Mouse (Mus musculus): ENCODE results near the gene Per2. TPM values are rescaled to one million over a fixed set of nuclear protein-coding genes. Genes with fewer than 3 reads are reported as not detected.

The Per2 gene
- total and polyA plus RNA-seq, 3 experiments: 2.7 to 5.8 (median 4.7) TPM

DNA sequence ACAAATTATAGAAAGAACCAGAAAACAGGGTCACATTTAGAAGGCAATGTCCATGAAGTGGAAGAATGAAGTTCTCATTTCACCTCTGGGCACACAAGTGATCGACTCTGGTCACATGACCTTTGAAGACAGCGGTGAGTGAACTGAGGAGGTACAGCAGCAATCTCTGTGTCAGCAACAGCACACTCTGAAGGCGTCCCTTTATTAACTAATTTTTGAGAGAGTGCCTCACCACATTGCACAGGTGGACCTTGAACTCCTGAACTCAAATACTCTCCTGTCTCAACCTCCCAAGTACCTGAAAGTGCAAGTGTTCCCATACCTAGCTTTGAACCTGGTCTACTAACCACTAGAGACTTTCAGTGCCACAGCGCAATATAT is 78.0 kb downstream of the Per2 start:
- H3K36me3 ChIP-seq (replicated peaks in 1 of 2; ENCODE audit: control insufficient read depth in 1 of 2, insufficient read depth in 1 of 2, low read length in 1 of 2): peaks cover 85 to 95% of the 10 kb centered on the region in 2 experiments
- in situ Hi-C loops (cut with MboI; ENCODE audit: low pct_ligation_motif_present, low pct_unique_long_range_greater_than_20kb, low sequenced_read_pairs): no loop called here

DNA sequence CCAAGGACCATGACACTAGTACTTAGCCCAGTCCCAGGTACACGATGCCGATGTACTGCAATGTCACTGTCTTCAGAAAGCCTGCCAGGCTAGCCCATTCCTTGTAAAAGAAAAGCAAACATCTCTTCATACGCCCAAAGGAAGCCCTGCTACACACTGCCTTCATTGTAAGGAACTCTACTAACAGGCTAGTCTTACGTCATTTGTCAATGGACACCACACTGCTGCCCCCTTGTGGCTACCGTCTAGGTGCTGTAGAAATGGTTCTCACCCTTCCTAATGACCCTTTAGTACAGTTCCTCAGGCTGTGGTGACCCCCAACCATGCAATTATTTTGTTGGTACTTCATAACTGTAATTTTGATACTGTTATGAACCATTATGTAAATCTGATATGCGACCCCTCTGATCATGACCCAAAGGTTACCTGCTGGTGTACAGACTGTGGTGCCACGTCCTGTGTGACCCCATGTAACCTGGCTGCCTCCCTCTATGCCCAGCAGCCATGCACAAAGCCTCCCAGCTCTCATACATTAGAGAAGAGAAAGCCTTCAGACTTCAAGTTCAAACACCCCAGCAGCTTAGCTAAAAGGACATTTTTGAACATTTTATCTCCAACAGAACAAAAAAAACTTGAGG is 78.6 kb downstream of the Per2 start:
- dilution Hi-C loops (cut with MboI; ENCODE audit: extremely low pct_ligation_motif_present, extremely low pct_unique_long_range_greater_than_20kb, low sequenced_read_pairs): no loop called here
- no peaks in the 10 kb centered on the region for H3K27me3 ChIP-seq (replicated peaks)
- peak; percentile 50 for TF ChIP-seq RAD21 (IDR thresholded peaks at IDR 0.05; ENCODE audit: low read depth, low read length)
- TF ChIP-seq TCF12 (IDR thresholded peaks at IDR 0.05; ENCODE audit: low read depth, low read length): no peak
- TF ChIP-seq E2F4 (IDR thresholded peaks at IDR 0.05; ENCODE audit: insufficient replicate concordance, low read depth, low read length): no peak
- peak; percentile 15; the same call in 1 of the 2 replicates for TF ChIP-seq JUN (IDR thresholded peaks at IDR 0.05; ENCODE audit: insufficient read depth, low read depth, low read length)
- TF ChIP-seq SMC3 (IDR thresholded peaks at IDR 0.05; ENCODE audit: low read depth, low read length): peak; percentile 58
- peak; percentile 78 to 90 for TF ChIP-seq CTCF (conservative IDR thresholded peaks at IDR 0.05 in 1 of 2, IDR thresholded peaks at IDR 0.05 in 1 of 2; ENCODE audit: low read depth in 2 of 2, low read length in 2 of 2)

More for the DNA sequence above, 78.0 kb downstream of the Per2 start:
- TF ChIP-seq PAX5 (IDR thresholded peaks at IDR 0.05; ENCODE audit: low read length) (no peak), ZMIZ1 (IDR thresholded peaks at IDR 0.05; ENCODE audit: low read depth, low read length) (no peak), GABPA (IDR thresholded peaks at IDR 0.05; ENCODE audit: insufficient replicate concordance, low read depth, low read length) (no peak), POLR2A (IDR thresholded peaks at IDR 0.05; ENCODE audit: low read depth, low read length) (no peak), MAFK (IDR thresholded peaks at IDR 0.05; ENCODE audit: insufficient replicate concordance, low read length) (no peak), JUND (conservative IDR thresholded peaks at IDR 0.05; ENCODE audit: low read depth, low read length) (no peak), CTCF (conservative IDR thresholded peaks at IDR 0.05 in 1 of 2, IDR thresholded peaks at IDR 0.05 in 1 of 2; ENCODE audit: low read depth in 2 of 2, low read length in 2 of 2) (no peak), UBTF (IDR thresholded peaks at IDR 0.05; ENCODE audit: low read depth, low read length) (no peak), RAD21 (IDR thresholded peaks at IDR 0.05; ENCODE audit: low read depth, low read length) (no peak), ETS1 (conservative IDR thresholded peaks at IDR 0.05; ENCODE audit: low read depth, low read length) (no peak)
- H3K4me2 ChIP-seq (ENCODE audit: insufficient read depth, low read depth, poor library complexity, severe bottlenecking): no peak overlapping the region
- H3K9me3 ChIP-seq (replicated peaks; ENCODE audit: low read length): no peaks in the 10 kb centered on the region
- H3K4me3 ChIP-seq (replicated peaks in 1 of 3; ENCODE audit: low read depth in 2 of 3, low read length in 2 of 3, poor library complexity in 1 of 3): no peak overlapping the region
- peaks cover 3% of the 10 kb centered on the region; the same call in 1 of the 2 replicates for H3K79me2 ChIP-seq (replicated peaks; ENCODE audit: control insufficient read depth, extremely low read depth, insufficient read depth, poor library complexity, severe bottlenecking)
- DNase-seq (ENCODE audit: extremely low read depth): no peak
- no peak overlapping the region for H3K9ac ChIP-seq (ENCODE audit: insufficient read depth, low read depth)
- dilution Hi-C loops (cut with MboI; ENCODE audit: extremely low pct_ligation_motif_present, extremely low pct_unique_long_range_greater_than_20kb, low sequenced_read_pairs): no loop called here
- no peak overlapping the region for H3K27ac ChIP-seq (ENCODE audit: insufficient read depth, low read depth)
- H3K27me3 ChIP-seq (replicated peaks): no peaks in the 10 kb centered on the region
- peaks cover 0 to 5% of the 10 kb centered on the region in 2 experiments; a peak in 2 of 4 replicates for H3K4me1 ChIP-seq (ENCODE audit: control insufficient read depth in 1 of 2, insufficient read depth in 2 of 2)

More for the DNA sequence above, 78.6 kb downstream of the Per2 start:
- H3K27ac ChIP-seq (ENCODE audit: insufficient read depth, low read depth): no peak overlapping the region
- no peak overlapping the region for H3K4me3 ChIP-seq (replicated peaks in 1 of 3; ENCODE audit: low read depth in 2 of 3, low read length in 2 of 3, poor library complexity in 1 of 3)
- in situ Hi-C loops (cut with MboI; ENCODE audit: low pct_ligation_motif_present, low pct_unique_long_range_greater_than_20kb, low sequenced_read_pairs): no loop called here
- H3K79me2 ChIP-seq (replicated peaks; ENCODE audit: control insufficient read depth, extremely low read depth, insufficient read depth, poor library complexity, severe bottlenecking): peaks cover 1% of the 10 kb centered on the region; the same call in 1 of the 2 replicates
- H3K36me3 ChIP-seq (replicated peaks in 1 of 2; ENCODE audit: control insufficient read depth in 1 of 2, insufficient read depth in 1 of 2, low read length in 1 of 2): peaks cover 89 to 96% of the 10 kb centered on the region in 2 experiments
- peak; percentile 80 for DNase-seq (ENCODE audit: extremely low read depth)
- no peak overlapping the region for H3K4me2 ChIP-seq (ENCODE audit: insufficient read depth, low read depth, poor library complexity, severe bottlenecking)
- H3K9me3 ChIP-seq (replicated peaks; ENCODE audit: low read length): no peaks in the 10 kb centered on the region
- H3K9ac ChIP-seq (ENCODE audit: insufficient read depth, low read depth): no peak overlapping the region
- peaks cover 0 to 5% of the 10 kb centered on the region in 2 experiments; a peak in 2 of 4 replicates for H3K4me1 ChIP-seq (ENCODE audit: control insufficient read depth in 1 of 2, insufficient read depth in 2 of 2)
